Mouse (Mus musculus) cerebellum, adult 8-10 months (tissue): ENCODE results near the gene P4htm.
"Not testable (repeated sequence)": the region's sequence is repeated elsewhere in the genome, so short reads cannot be mapped to it uniquely, and the experiment has no call there.

Experiments
- DNase-seq: peaks from one replicate; pipeline ENCODE4 v3.0.0; 2022

P4htm gene

GRCm38 (mm10) chr9:108596998-108597764 is at the start of gene P4htm:
Gene P4htm (minus strand): TSS chr9:108597667.
- DNase-seq: peak; percentile 74

GRCm38 (mm10) chr9:108639825-108640224 is 42.4 kb upstream of the P4htm start:
- no peak for DNase-seq

- no peak for DNase-seq
Measured at GRCm38 (mm10) chr9:108635415-108635814, 37.9 kb upstream of the P4htm start.

- no peak for DNase-seq
Measured at GRCm38 (mm10) chr9:108633846-108634245, 36.4 kb upstream of the P4htm start.

GRCm38 (mm10) chr9:108632375-108632774 is 34.9 kb upstream of the P4htm start:
- no peak for DNase-seq

GRCm38 (mm10) chr9:108631631-108632256 is 34.3 kb upstream of the P4htm start:
- DNase-seq: no peak

- DNase-seq: no peak
Measured at GRCm38 (mm10) chr9:108630683-108631082, 33.2 kb upstream of the P4htm start.

GRCm38 (mm10) chr9:108628141-108628540 is 30.7 kb upstream of the P4htm start:
- DNase-seq: no peak

GRCm38 (mm10) chr9:108626498-108626897 is 29.0 kb upstream of the P4htm start:
- no peak for DNase-seq

- no peak for DNase-seq
Measured at GRCm38 (mm10) chr9:108617301-108617700, 19.8 kb upstream of the P4htm start.

GRCm38 (mm10) chr9:108611488-108611887 is 14.0 kb upstream of the P4htm start:
- no peak for DNase-seq

- DNase-seq: no peak
Measured at GRCm38 (mm10) chr9:108608889-108609288, 11.4 kb upstream of the P4htm start.

- not testable (repeated sequence) for DNase-seq
Measured at GRCm38 (mm10) chr9:108607929-108608328, 10.5 kb upstream of the P4htm start.

- DNase-seq: no peak
Measured at GRCm38 (mm10) chr9:108601986-108602385, 4.5 kb upstream of the P4htm start.

GRCm38 (mm10) chr9:108600011-108600410 is 2.5 kb upstream of the P4htm start:
- no peak for DNase-seq

GRCm38 (mm10) chr9:108599021-108599566 is 1.6 kb upstream of the P4htm start:
- DNase-seq: no peak

GRCm38 (mm10) chr9:108594354-108594753 is 3.1 kb downstream of the P4htm start:
- DNase-seq: no peak

- no peak for DNase-seq
Measured at GRCm38 (mm10) chr9:108591462-108591861, 6.0 kb downstream of the P4htm start.

- DNase-seq: no peak
Measured at GRCm38 (mm10) chr9:108589229-108589628, 8.2 kb downstream of the P4htm start.

GRCm38 (mm10) chr9:108587571-108588180 is 9.8 kb downstream of the P4htm start:
- no peak for DNase-seq

GRCm38 (mm10) chr9:108579344-108579690 is 18.1 kb downstream of the P4htm start:
- no peak for DNase-seq

- peak; percentile 86 for DNase-seq
Measured at GRCm38 (mm10) chr9:108578545-108579343, 18.7 kb downstream of the P4htm start, which contains the start of gene Wdr6. Gene Wdr6 (minus strand): TSS chr9:108578739.
